Mouse (Mus musculus) stomach, postnatal 0 days (tissue): ENCODE measurements at regions not wholly inside any gene's neighbourhood (a gene's known extent, or its start where the extent isn't known, plus 50 kb on each side); places are given as distances from the start of the nearest gene placed in this dataset.

Experiments
- ATAC-seq: fragments of 200-750 bp; cut with Nextera tagmentation; 2 replicates; pipeline ENCODE4 v1.8.0; 2017; ENCODE audit not compliant: low FRiP score, low TSS enrichment
- DNase-seq: peaks from one replicate; pipeline ENCODE4 v3.0.0-alpha.2; 2016; ENCODE audit warnings: low spot score
- H3K27ac ChIP-seq: fragments of 300-500 bp; sonication (generic); replicated peaks from 2 replicates; pipeline ENCODE4 v1.5.1; 2014; ENCODE audit warnings: mild to moderate bottlenecking, control low read depth
- H3K27me3 ChIP-seq: fragments of 300-500 bp; sonication (generic); 2 replicates; pipeline ENCODE4 v1.6.1; 2014; ENCODE audit warnings: low read length; ENCODE audit not compliant: control insufficient read depth, insufficient read depth
- H3K36me3 ChIP-seq: fragments of 300-500 bp; sonication (generic); 2 replicates; pipeline ENCODE4 v1.6.1; 2014; ENCODE audit warnings: low read length, mixed read lengths; ENCODE audit not compliant: control insufficient read depth, insufficient read depth
- H3K4me1 ChIP-seq: fragments of 300-500 bp; sonication (generic); replicated peaks from 2 replicates; pipeline ENCODE4 v1.6.1; 2014; ENCODE audit warnings: antibody characterized with exemption; ENCODE audit not compliant: control insufficient read depth, insufficient read depth
- H3K4me2 ChIP-seq: fragments of 300-500 bp; sonication (generic); replicated peaks from 2 replicates; pipeline ENCODE4 v1.6.1; 2014; ENCODE audit warnings: low read depth, mild to moderate bottlenecking, control low read depth, moderate library complexity
- H3K4me3 ChIP-seq: fragments of 300-500 bp; sonication (generic); 2 replicates; pipeline ENCODE4 v1.5.1; 2014; ENCODE audit warnings: low read depth, low read length, control low read depth
- H3K9ac ChIP-seq: fragments of 300-500 bp; sonication (generic); 2 replicates; pipeline ENCODE4 v1.6.1; 2014; ENCODE audit warnings: mild to moderate bottlenecking, low read length, control low read depth, mixed read lengths
- H3K9me3 ChIP-seq: fragments of 300-500 bp; sonication (generic); 2 replicates; pipeline ENCODE4 v1.6.1; 2016; ENCODE audit warnings: low read length; ENCODE audit not compliant: control insufficient read depth
- CTCF ChIP-seq: IDR thresholded peaks from 2 replicates; pipeline ENCODE4 v1.5.1; 2016; ENCODE audit warnings: antibody characterized with exemption, low read depth, mild to moderate bottlenecking, moderate library complexity
- EP300 ChIP-seq: optimal IDR thresholded peaks from 2 replicates; pipeline ENCODE3; 2016; ENCODE audit warnings: antibody characterized with exemption
- WGBS: fragments of 180-500 bp; shearing (Covaris S2); extraction: QIAGEN DNeasy Blood & Tissue Kit; methylation state at CpG from one replicate; pipeline ENCODE4 v1.1.7; 2014; 5-methylcytosine and 5-hydroxymethylcytosine counted together

GRCm38 (mm10) chr15:14418532-14418931 lies 1245.1 kb upstream of the Cdh6 start:
- no peaks in the 10 kb centered on the region for H3K9me3 ChIP-seq
- no peak for ATAC-seq
- H3K27me3 ChIP-seq, result no peaks in the 10 kb centered on the region
- no peaks in the 10 kb centered on the region for H3K4me1 ChIP-seq
- H3K9ac ChIP-seq, result no peak overlapping the region
- H3K4me3 ChIP-seq, result no peak overlapping the region
- H3K4me2 ChIP-seq, result no peak overlapping the region
- no peaks in the 10 kb centered on the region for H3K36me3 ChIP-seq
- WGBS, result 41% methylated on average over 5 of the region's 5 CpGs
- no peak for DNase-seq
- H3K27ac ChIP-seq, result no peak overlapping the region
- TF ChIP-seq EP300 (no peak), CTCF (peak; percentile 45)

GRCm38 (mm10) chr15:14385347-14385746 lies 1211.9 kb upstream of the Cdh6 start:
- Histone ChIP-seq H3K27ac (no peak overlapping the region), H3K9ac (no peak overlapping the region), H3K4me3 (no peak overlapping the region), H3K36me3 (no peaks in the 10 kb centered on the region), H3K4me2 (no peak overlapping the region), H3K4me1 (no peaks in the 10 kb centered on the region), H3K9me3 (no peaks in the 10 kb centered on the region), H3K27me3 (no peaks in the 10 kb centered on the region)
- TF ChIP-seq CTCF (0 out of 2 replicates have a peak, but pooled peaks have one; percentile 13), EP300 (no peak)
- WGBS, result 56% methylated on average over 1 of the region's 1 CpGs
- DNase-seq (no peak), ATAC-seq (no peak)

GRCm38 (mm10) chr15:14378340-14378739 lies 1204.9 kb upstream of the Cdh6 start:
- ATAC-seq, result no peak
- no peaks in the 10 kb centered on the region for H3K27me3 ChIP-seq
- DNase-seq, result no peak
- H3K4me1 ChIP-seq, result no peaks in the 10 kb centered on the region
- TF ChIP-seq CTCF (no peak), EP300 (no peak)
- no peaks in the 10 kb centered on the region for H3K9me3 ChIP-seq
- H3K27ac ChIP-seq, result no peak overlapping the region
- H3K36me3 ChIP-seq, result no peaks in the 10 kb centered on the region
- no peak overlapping the region for H3K9ac ChIP-seq
- no peak overlapping the region for H3K4me3 ChIP-seq
- H3K4me2 ChIP-seq, result no peak overlapping the region
